Mouse (Mus musculus) left cerebral cortex, postnatal 14 days (tissue): Measurements from ENCODE around the gene Gm3286. TPM values are rescaled to one million over a fixed set of nuclear protein-coding genes. Genes with fewer than 3 reads are reported as not detected.
"Not testable (repeated sequence)": the region's sequence is repeated elsewhere in the genome, so short reads cannot be mapped to it uniquely, and the experiment has no call there.

Source experiments
- DNase-seq, 2 experiments: peaks; one replicate each; pipeline ENCODE4 v3.0.0; 2021 to 2022; ENCODE audit warnings: low spot score in 2 of 2, mixed read lengths in 1 of 2
- intact Hi-C: fragments of 180-260 bp; cut with DNase I; formaldehyde crosslinking; loops from one replicate; pipeline ENCODE4 v1.15.1; 2025
- long read RNA-seq, 2 experiments: library from polyadenylated mRNA; stranded (forward); transcript quantifications; one replicate each; pipeline ENCODE4 v2.0.0; 2021
- total RNA-seq, 2 experiments: library from RNA; stranded (reverse); gene quantifications; 2 replicates each; pipeline ENCODE4 v1.2.3; 2021

Gm3286 gene
- total RNA-seq, result not detected
- long read RNA-seq, experiment 1, result 0 reads
- long read RNA-seq, experiment 2, result 0 reads

DNA sequence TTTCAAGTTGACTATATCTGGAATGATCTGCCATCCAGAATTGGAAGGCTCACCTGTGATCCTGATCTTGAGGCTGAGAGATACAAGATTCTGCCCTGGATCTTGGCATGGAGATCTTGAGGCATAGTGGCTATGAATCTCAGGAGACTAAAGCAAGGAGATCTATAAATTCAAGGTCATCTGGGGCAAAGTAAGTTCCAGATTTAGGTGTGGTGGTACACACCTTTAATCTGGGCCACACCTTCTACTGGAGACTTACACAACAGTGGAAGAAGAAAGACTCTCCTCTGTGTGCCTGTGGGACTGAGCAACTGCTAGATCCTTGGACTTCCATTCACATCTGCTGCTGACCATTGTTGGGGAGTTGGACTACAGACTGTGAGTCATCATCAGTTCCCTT lies at the start of gene Gm3286:
TSS of gene Gm3286 (plus strand) at position 301 of the 400 bp plus-strand sequence.
- DNase-seq, intact Hi-C loops: not testable (repeated sequence)

Other genes starting within 250 kb of the Gm3286 start
- gene Gm10424, start 238.0 kb upstream of the Gm3286 start, total RNA-seq, result not detected
- not detected for gene Gm3259, start 204.8 kb upstream of the Gm3286 start, total RNA-seq
- gene D5Ertd577e, start 54.0 kb upstream of the Gm3286 start, total RNA-seq, result not detected
- not detected for gene Gm7971, start 84.1 kb downstream of the Gm3286 start, total RNA-seq
- gene Gm7978, start 225.4 kb downstream of the Gm3286 start, total RNA-seq, result not detected
- gene Gm7982, start 231.3 kb downstream of the Gm3286 start, total RNA-seq, result not detected